23 mouse cellular contexts compared by ENCODE assay signal in genomic region chr7:139717781-139718180, GRCm38 (mm10). TPM values are rescaled to one million over a fixed set of nuclear protein-coding genes. Genes with fewer than 3 reads are reported as not detected.
DNase-seq lines count a peak whose midpoint lies in the region; ATAC-seq and TF ChIP-seq lines count a peak whose summit lies in the region.
"Had no signal": no experiment of that assay in that cellular context is flagged by ENCODE, and none has a peak within 500 bp of the region (broad histone marks: within the 10 kb centered on the region; RNA-seq: fewer than 3 reads in every experiment).

No protein-coding gene starts in this region.

- peak; percentile 24 for DNase-seq in kidney, adult 2 months
- peak; percentile 12 to 23 for DNase-seq in kidney, postnatal 36 days
- DNase-seq in kidney, postnatal 10 days: no peak
- peak; percentile 4 for DNase-seq in lung, postnatal 14 days
- no peak for DNase-seq in frontal cortex, postnatal 25 days (ENCODE audit: low spot score in 2 of 2)
- DNase-seq: adrenal gland, adult 2 months; adrenal gland, postnatal 25 days; cerebellum, adult 18-20 months; cerebellum, adult 9-11 months; cerebellum, postnatal 36 days; forebrain, postnatal 0 days; gastrocnemius, adult 2 months; gastrocnemius, postnatal 25 days; heart, postnatal 14 days had no signal

- H3K4me2 ChIP-seq in kidney, embryonic 16.5 days (replicated peaks; ENCODE audit: low read depth, low read length): no peak overlapping the region
- H3K4me2 ChIP-seq: forebrain, embryonic 13.5 days; heart, embryonic 11.5 days; heart, embryonic 15.5 days; hindbrain, embryonic 14.5 days had no signal

- no peak for TF ChIP-seq POLR2A in kidney, adult 2 months (IDR thresholded peaks at IDR 0.05; ENCODE audit: low read depth, low read length)

- H3K9me3 ChIP-seq in kidney, embryonic 16.5 days (ENCODE audit: low read length): no peaks in the 10 kb centered on the region
- H3K9me3 ChIP-seq: embryonic facial prominence, embryonic 10.5 days; forebrain, embryonic 13.5 days; heart, embryonic 15.5 days; hindbrain, embryonic 10.5 days had no signal

- 0 out of 2 replicates have a peak, but pooled peaks cover 1% of the 10 kb centered on the region for H3K27me3 ChIP-seq in kidney, adult 2 months (replicated peaks; ENCODE audit: control insufficient read depth, insufficient read depth, low read length)
- H3K27me3 ChIP-seq in kidney, embryonic 16.5 days (ENCODE audit: insufficient read depth, low read length): no peaks in the 10 kb centered on the region
- H3K27me3 ChIP-seq: CH12.LX; forebrain, embryonic 13.5 days; heart, embryonic 15.5 days; Patski had no signal

- H3K4me3 ChIP-seq in kidney, adult 2 months (ENCODE audit: insufficient read depth, low read depth, low read length): no peak overlapping the region
- H3K4me3 ChIP-seq in kidney, embryonic 16.5 days (ENCODE audit: low read length): no peak overlapping the region
- H3K4me3 ChIP-seq: embryonic facial prominence, embryonic 10.5 days; forebrain, embryonic 13.5 days; gastrocnemius, adult 2 months; heart, embryonic 15.5 days; hindbrain, embryonic 10.5 days had no signal

- no peak for TF ChIP-seq CTCF in kidney, adult 2 months (conservative IDR thresholded peaks at IDR 0.05; ENCODE audit: insufficient read depth, insufficient read length, low read depth, low read length)

- ATAC-seq in kidney, embryonic 16.5 days (ENCODE audit: low FRiP score, low TSS enrichment): no peak
- ATAC-seq: forebrain, embryonic 13.5 days; forebrain, postnatal 0 days; Patski had no signal

- H3K36me3 ChIP-seq in kidney, adult 2 months (ENCODE audit: control insufficient read depth, insufficient read depth, low read length): no peaks in the 10 kb centered on the region
- H3K36me3 ChIP-seq in kidney, embryonic 16.5 days (ENCODE audit: insufficient read depth, low read length): no peaks in the 10 kb centered on the region
- H3K36me3 ChIP-seq: embryonic facial prominence, embryonic 10.5 days; heart, embryonic 15.5 days; hindbrain, embryonic 10.5 days had no signal

- no peak overlapping the region for H3K27ac ChIP-seq in kidney, adult 2 months (ENCODE audit: insufficient read depth, low read depth, low read length)
- no peak overlapping the region for H3K27ac ChIP-seq in kidney, embryonic 16.5 days (ENCODE audit: low read length)
- H3K27ac ChIP-seq: embryonic facial prominence, embryonic 10.5 days; forebrain, embryonic 13.5 days; gastrocnemius, adult 2 months; heart, embryonic 15.5 days; hindbrain, embryonic 10.5 days; hindbrain, embryonic 14.5 days had no signal

- no peaks in the 10 kb centered on the region for H3K4me1 ChIP-seq in kidney, adult 2 months (ENCODE audit: control insufficient read depth, insufficient read depth, low read length)
- no peaks in the 10 kb centered on the region for H3K4me1 ChIP-seq in kidney, embryonic 16.5 days (ENCODE audit: insufficient read depth, low read length)
- H3K4me1 ChIP-seq: embryonic facial prominence, embryonic 10.5 days; forebrain, embryonic 13.5 days; heart, embryonic 15.5 days; hindbrain, embryonic 10.5 days had no signal

- no peak overlapping the region for H3K9ac ChIP-seq in kidney, embryonic 16.5 days (replicated peaks; ENCODE audit: low read length)
- H3K9ac ChIP-seq: forebrain, embryonic 13.5 days; forebrain, postnatal 0 days; heart, embryonic 15.5 days; hindbrain, embryonic 14.5 days had no signal

- 71% methylated on average over 8 of the region's 8 CpGs for WGBS in kidney, adult 2 months
- WGBS in kidney, embryonic 16.5 days: 74% methylated on average over 8 of the region's 8 CpGs

RNA-seq across cellular contexts. Expression of gene Cfap46, which starts 34.2 kb away (rescaled TPM):
- 0.24 and 0.25 TPM in 2 replicates for polyA plus RNA-seq in kidney, adult 2 months (2012; rRNA removed)
- 0.05 TPM in 1 of 2 replicates, not detected in the other for polyA plus RNA-seq in kidney, embryonic 16.5 days (2015; fragmentation: Nextera tagmentation; extraction: Ambion mirVana)
- polyA plus RNA-seq: heart, embryonic 11.5 days had no signal

Comparison
In these comparisons a context has a peak if more than half of its experiments do, and no peak if none do; other contexts are left out.
1. DNase-seq: peak in kidney, adult 2 months (single experiment), kidney, postnatal 36 days (2 of 2) and lung, postnatal 14 days (single experiment); none in kidney, postnatal 10 days (single experiment) and frontal cortex, postnatal 25 days (0 of 2).